Mouse (Mus musculus) limb, embryonic 13.5 days (tissue): ENCODE measurements at regions not wholly inside any gene's neighbourhood (a gene's known extent, or its start where the extent isn't known, plus 50 kb on each side); places are given as distances from the start of the nearest gene placed in this dataset.

Experiments
- ATAC-seq: fragments of 200-750 bp; cut with Nextera tagmentation; 2 replicates; pipeline ENCODE4 v1.8.0; 2017; ENCODE audit warnings: low read depth, moderate number of reproducible peaks, moderate TSS enrichment; ENCODE audit not compliant: low FRiP score
- H3K27ac ChIP-seq: fragments of 300-500 bp; sonication (generic); 2 replicates; pipeline ENCODE4 v1.5.1; 2015; ENCODE audit warnings: inconsistent platforms, mild to moderate bottlenecking, moderate library complexity
- H3K27me3 ChIP-seq: fragments of 300-500 bp; sonication (generic); 2 replicates; pipeline ENCODE4 v1.6.1; 2015; ENCODE audit warnings: mild to moderate bottlenecking, inconsistent platforms
- H3K36me3 ChIP-seq: fragments of 300-500 bp; sonication (generic); 2 replicates; pipeline ENCODE4 v1.6.1; 2015; ENCODE audit warnings: inconsistent platforms, mild to moderate bottlenecking, moderate library complexity
- H3K4me1 ChIP-seq: fragments of 300-500 bp; sonication (generic); 2 replicates; pipeline ENCODE4 v1.6.1; 2015; ENCODE audit warnings: inconsistent platforms
- H3K4me2 ChIP-seq: fragments of 300-500 bp; sonication (generic); replicated peaks from 2 replicates; pipeline ENCODE4 v1.6.1; 2015; ENCODE audit warnings: inconsistent platforms, mild to moderate bottlenecking, moderate library complexity
- H3K4me3 ChIP-seq: fragments of 300-500 bp; sonication (generic); 2 replicates; pipeline ENCODE4 v1.5.1; 2015; ENCODE audit warnings: moderate library complexity, mild to moderate bottlenecking, inconsistent platforms
- H3K9ac ChIP-seq: fragments of 300-500 bp; sonication (generic); 2 replicates; pipeline ENCODE4 v1.6.1; 2015; ENCODE audit warnings: mild to moderate bottlenecking, inconsistent platforms
- H3K9me3 ChIP-seq: fragments of 300-500 bp; sonication (generic); 2 replicates; pipeline ENCODE4 v1.6.1; 2016; ENCODE audit warnings: inconsistent platforms
- WGBS: fragments of 180-500 bp; shearing (Covaris S2); methylation state at CpG from one replicate; pipeline ENCODE4 v1.1.7; 2015; 5-methylcytosine and 5-hydroxymethylcytosine counted together

GRCm38 (mm10) chr7:66528881-66529280 is 101.6 kb upstream of the Aldh1a3 start:
- Histone ChIP-seq H3K9ac (no peak overlapping the region), H3K27me3 (no peaks in the 10 kb centered on the region), H3K9me3 (no peaks in the 10 kb centered on the region), H3K4me1 (peaks cover 15% of the 10 kb centered on the region; the same call in 1 of the 2 replicates), H3K36me3 (no peaks in the 10 kb centered on the region), H3K27ac (no peak overlapping the region), H3K4me3 (no peak overlapping the region), H3K4me2 (no peak overlapping the region)
- 64% methylated on average over 4 of the region's 4 CpGs for WGBS
- ATAC-seq, result no peak

- H3K4me2 ChIP-seq, result no peak overlapping the region
- 35% methylated on average over 7 of the region's 7 CpGs for WGBS
- no peak for ATAC-seq
- no peaks in the 10 kb centered on the region for H3K36me3 ChIP-seq
- H3K4me1 ChIP-seq, result peaks cover 16% of the 10 kb centered on the region
- no peak overlapping the region for H3K4me3 ChIP-seq
- no peaks in the 10 kb centered on the region for H3K9me3 ChIP-seq
- no peak overlapping the region for H3K27ac ChIP-seq
- no peaks in the 10 kb centered on the region for H3K27me3 ChIP-seq
- H3K9ac ChIP-seq, result no peak overlapping the region
Observed at GRCm38 (mm10) chr7:66523959-66524358, 96.6 kb upstream of the Aldh1a3 start.

- H3K27me3 ChIP-seq, result no peaks in the 10 kb centered on the region
- H3K4me2 ChIP-seq, result no peak overlapping the region
- H3K27ac ChIP-seq, result no peak overlapping the region
- H3K4me1 ChIP-seq, result peaks cover 16% of the 10 kb centered on the region
- H3K9me3 ChIP-seq, result no peaks in the 10 kb centered on the region
- no peak overlapping the region for H3K9ac ChIP-seq
- H3K4me3 ChIP-seq, result no peak overlapping the region
- 85% methylated on average over 2 of the region's 2 CpGs for WGBS
- H3K36me3 ChIP-seq, result no peaks in the 10 kb centered on the region
- no peak for ATAC-seq
Observed at GRCm38 (mm10) chr7:66521522-66521921, 94.2 kb upstream of the Aldh1a3 start.

GRCm38 (mm10) chr7:66516143-66516542 is 88.8 kb upstream of the Aldh1a3 start:
- Histone ChIP-seq H3K4me3 (no peak overlapping the region), H3K4me1 (0 out of 2 replicates have a peak, but pooled peaks cover 5% of the 10 kb centered on the region), H3K27me3 (no peaks in the 10 kb centered on the region), H3K9ac (no peak overlapping the region), H3K27ac (no peak overlapping the region), H3K4me2 (no peak overlapping the region), H3K9me3 (peaks cover 12% of the 10 kb centered on the region; the same call in 1 of the 2 replicates), H3K36me3 (no peaks in the 10 kb centered on the region)
- 40% methylated on average over 4 of the region's 4 CpGs for WGBS
- no peak for ATAC-seq

GRCm38 (mm10) chr7:66513411-66513810 is 86.1 kb upstream of the Aldh1a3 start:
- H3K36me3 ChIP-seq, result no peaks in the 10 kb centered on the region
- H3K4me3 ChIP-seq, result no peak overlapping the region
- H3K27ac ChIP-seq, result no peak overlapping the region
- 57% methylated on average over 3 of the region's 3 CpGs for WGBS
- H3K9ac ChIP-seq, result no peak overlapping the region
- H3K9me3 ChIP-seq, result peaks cover 14% of the 10 kb centered on the region; the same call in 1 of the 2 replicates
- no peak for ATAC-seq
- H3K4me1 ChIP-seq, result 0 out of 2 replicates have a peak, but pooled peaks cover 5% of the 10 kb centered on the region
- H3K4me2 ChIP-seq, result no peak overlapping the region
- H3K27me3 ChIP-seq, result no peaks in the 10 kb centered on the region

- Histone ChIP-seq H3K4me3 (no peak overlapping the region), H3K4me1 (peaks cover 26% of the 10 kb centered on the region), H3K27ac (peak overlapping the region; percentile 69; the same call in 1 of the 2 replicates), H3K4me2 (0 out of 2 replicates have a peak overlapping the region, but pooled peaks have one; percentile 9), H3K9ac (no peak overlapping the region), H3K9me3 (0 out of 2 replicates have a peak, but pooled peaks cover 10% of the 10 kb centered on the region), H3K27me3 (no peaks in the 10 kb centered on the region), H3K36me3 (no peaks in the 10 kb centered on the region)
- 9% methylated on average over 2 of the region's 2 CpGs for WGBS
- ATAC-seq, result peak; percentile 57
Observed at GRCm38 (mm10) chr7:66505734-66506133, 78.4 kb upstream of the Aldh1a3 start.

GRCm38 (mm10) chr7:66504519-66504918 is 77.2 kb upstream of the Aldh1a3 start:
- Histone ChIP-seq H3K9me3 (0 out of 2 replicates have a peak, but pooled peaks cover 10% of the 10 kb centered on the region), H3K27me3 (no peaks in the 10 kb centered on the region), H3K27ac (no peak overlapping the region), H3K4me1 (peaks cover 26% of the 10 kb centered on the region), H3K4me2 (no peak overlapping the region), H3K9ac (no peak overlapping the region), H3K4me3 (no peak overlapping the region), H3K36me3 (no peaks in the 10 kb centered on the region)
- WGBS, result 91% methylated on average over 4 of the region's 4 CpGs
- no peak for ATAC-seq

- Histone ChIP-seq H3K36me3 (no peaks in the 10 kb centered on the region), H3K4me2 (no peak overlapping the region), H3K27me3 (no peaks in the 10 kb centered on the region), H3K27ac (no peak overlapping the region), H3K9me3 (no peaks in the 10 kb centered on the region), H3K4me1 (peaks cover 26% of the 10 kb centered on the region), H3K9ac (no peak overlapping the region), H3K4me3 (no peak overlapping the region)
- 71% methylated on average over 6 of the region's 6 CpGs for WGBS
- no peak for ATAC-seq
Observed at GRCm38 (mm10) chr7:66501425-66501824, 74.1 kb upstream of the Aldh1a3 start.

GRCm38 (mm10) chr7:66497480-66497879 is 70.2 kb upstream of the Aldh1a3 start:
- Histone ChIP-seq H3K4me1 (peaks cover 6% of the 10 kb centered on the region; the same call in 1 of the 2 replicates), H3K27me3 (no peaks in the 10 kb centered on the region), H3K9me3 (0 out of 2 replicates have a peak, but pooled peaks cover 3% of the 10 kb centered on the region), H3K27ac (no peak overlapping the region), H3K9ac (no peak overlapping the region), H3K4me3 (no peak overlapping the region), H3K4me2 (no peak overlapping the region), H3K36me3 (no peaks in the 10 kb centered on the region)
- no peak for ATAC-seq
- 58% methylated on average over 1 of the region's 1 CpGs for WGBS

GRCm38 (mm10) chr7:66493216-66493885 is 66.0 kb upstream of the Aldh1a3 start:
- H3K27me3 ChIP-seq, result no peaks in the 10 kb centered on the region
- 0 out of 2 replicates have a peak, but pooled peaks cover 3% of the 10 kb centered on the region for H3K9me3 ChIP-seq
- H3K36me3 ChIP-seq, result no peaks in the 10 kb centered on the region
- H3K9ac ChIP-seq, result no peak overlapping the region
- WGBS, result 80% methylated on average over 10 of the region's 10 CpGs
- H3K4me3 ChIP-seq, result no peak overlapping the region
- no peak for ATAC-seq
- no peak overlapping the region for H3K4me2 ChIP-seq
- H3K27ac ChIP-seq, result no peak overlapping the region
- H3K4me1 ChIP-seq, result no peaks in the 10 kb centered on the region

- H3K4me3 ChIP-seq, result no peak overlapping the region
- no peak overlapping the region for H3K9ac ChIP-seq
- 0 out of 2 replicates have a peak, but pooled peaks cover 3% of the 10 kb centered on the region for H3K9me3 ChIP-seq
- no peaks in the 10 kb centered on the region for H3K27me3 ChIP-seq
- no peaks in the 10 kb centered on the region for H3K36me3 ChIP-seq
- H3K4me1 ChIP-seq, result no peaks in the 10 kb centered on the region
- H3K27ac ChIP-seq, result no peak overlapping the region
- WGBS, result 78% methylated on average over 12 of the region's 12 CpGs
- no peak overlapping the region for H3K4me2 ChIP-seq
- no peak for ATAC-seq
Observed at GRCm38 (mm10) chr7:66492748-66493147, 65.4 kb upstream of the Aldh1a3 start.

- no peak overlapping the region for H3K9ac ChIP-seq
- no peaks in the 10 kb centered on the region for H3K27me3 ChIP-seq
- no peaks in the 10 kb centered on the region for H3K36me3 ChIP-seq
- ATAC-seq, result no peak
- H3K4me2 ChIP-seq, result no peak overlapping the region
- 75% methylated on average over 2 of the region's 2 CpGs for WGBS
- H3K4me3 ChIP-seq, result no peak overlapping the region
- 0 out of 2 replicates have a peak, but pooled peaks cover 3% of the 10 kb centered on the region for H3K9me3 ChIP-seq
- no peaks in the 10 kb centered on the region for H3K4me1 ChIP-seq
- H3K27ac ChIP-seq, result no peak overlapping the region
Observed at GRCm38 (mm10) chr7:66491501-66491900, 64.2 kb upstream of the Aldh1a3 start.

GRCm38 (mm10) chr7:66490073-66490472 is 62.8 kb upstream of the Aldh1a3 start:
- WGBS, result 91% methylated on average over 1 of the region's 1 CpGs
- H3K4me1 ChIP-seq, result no peaks in the 10 kb centered on the region
- 0 out of 2 replicates have a peak, but pooled peaks cover 3% of the 10 kb centered on the region for H3K9me3 ChIP-seq
- no peak for ATAC-seq
- no peaks in the 10 kb centered on the region for H3K36me3 ChIP-seq
- no peak overlapping the region for H3K27ac ChIP-seq
- H3K9ac ChIP-seq, result no peak overlapping the region
- no peaks in the 10 kb centered on the region for H3K27me3 ChIP-seq
- H3K4me2 ChIP-seq, result no peak overlapping the region
- no peak overlapping the region for H3K4me3 ChIP-seq
